Mouse (Mus musculus) lung, postnatal 0 days (tissue): ENCODE measurements around the gene Srm. TPM values are rescaled to one million over a fixed set of nuclear protein-coding genes. Genes with fewer than 3 reads are reported as not detected.

Experiments
- ATAC-seq: fragments of 200-750 bp; cut with Nextera tagmentation; 2 replicates; pipeline ENCODE4 v1.8.0; 2017; ENCODE audit warnings: moderate library complexity
- DNase-seq: peaks from one replicate; pipeline ENCODE4 v3.0.0-alpha.2; 2016; ENCODE audit warnings: low spot score
- H3K27ac ChIP-seq: fragments of 300-500 bp; sonication (generic); 2 replicates; pipeline ENCODE4 v1.5.1; 2014; ENCODE audit warnings: antibody characterized with exemption, mild to moderate bottlenecking, low read length, mixed read lengths
- H3K27me3 ChIP-seq: fragments of 300-500 bp; sonication (generic); replicated peaks from 2 replicates; pipeline ENCODE4 v1.6.1; 2014; ENCODE audit warnings: low read length, mixed read lengths; ENCODE audit not compliant: insufficient read depth
- H3K36me3 ChIP-seq: fragments of 300-500 bp; sonication (generic); 2 replicates; pipeline ENCODE4 v1.6.1; 2014; ENCODE audit warnings: low read length, mixed read lengths; ENCODE audit not compliant: insufficient read depth
- H3K4me1 ChIP-seq: fragments of 300-500 bp; sonication (generic); 2 replicates; pipeline ENCODE4 v1.6.1; 2014; ENCODE audit warnings: antibody characterized with exemption, low read depth, low read length, mixed read lengths; ENCODE audit not compliant: insufficient read depth
- H3K4me2 ChIP-seq: fragments of 300-500 bp; sonication (generic); replicated peaks from 2 replicates; pipeline ENCODE4 v1.6.1; 2014; ENCODE audit warnings: low read depth, mild to moderate bottlenecking, low read length, moderate library complexity, mixed read lengths
- H3K4me3 ChIP-seq: fragments of 300-500 bp; sonication (generic); 2 replicates; pipeline ENCODE4 v1.5.1; 2014; ENCODE audit warnings: low read depth, low read length
- H3K9ac ChIP-seq: fragments of 300-500 bp; sonication (generic); replicated peaks from 2 replicates; pipeline ENCODE4 v1.6.1; 2014; ENCODE audit warnings: low read depth, mild to moderate bottlenecking
- H3K9me3 ChIP-seq: fragments of 300-500 bp; sonication (generic); 2 replicates; pipeline ENCODE4 v1.6.1; 2016; ENCODE audit warnings: low read length, mixed read lengths
- CTCF ChIP-seq: IDR thresholded peaks from 2 replicates; pipeline ENCODE4 v1.5.1; 2016; ENCODE audit warnings: antibody characterized with exemption, mild to moderate bottlenecking
- EP300 ChIP-seq: IDR thresholded peaks from 2 replicates; pipeline ENCODE4 v1.6.1; 2016; ENCODE audit warnings: antibody characterized with exemption, mild to moderate bottlenecking, control low read depth
- WGBS: fragments of 180-500 bp; shearing (Covaris S2); extraction: QIAGEN DNeasy Blood & Tissue Kit; methylation state at CpG from one replicate; pipeline ENCODE4 v1.1.7; 2014; 5-methylcytosine and 5-hydroxymethylcytosine counted together
- polyA plus RNA-seq: library from polyadenylated mRNA; unstranded; fragments of >200 nt; fragmentation: Nextera tagmentation; extraction: Ambion mirVana; gene quantifications from 2 replicates; pipeline ENCODE4 v1.2.1, GENCODE M21; 2015

The Srm gene
- polyA plus RNA-seq, 1 experiment from 2014 or later: 46.6 TPM

DNA sequence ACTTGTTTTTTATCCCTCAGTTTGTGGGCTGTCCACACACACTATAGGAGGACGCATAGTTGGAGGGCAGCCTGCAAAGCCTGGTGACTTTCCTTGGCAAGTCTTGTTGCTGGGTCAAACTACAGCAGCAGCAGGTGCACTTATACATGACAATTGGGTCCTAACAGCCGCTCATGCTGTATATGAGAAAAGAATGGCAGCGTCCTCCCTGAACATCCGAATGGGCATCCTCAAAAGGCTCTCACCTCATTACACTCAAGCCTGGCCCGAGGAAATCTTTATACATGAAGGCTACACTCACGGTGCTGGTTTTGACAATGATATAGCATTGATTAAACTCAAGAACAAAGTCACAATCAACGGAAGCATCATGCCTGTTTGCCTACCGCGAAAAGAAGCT is 22.4 kb downstream of the Srm start:
- no peak for ATAC-seq
- peaks cover 28% of the 10 kb centered on the region for H3K36me3 ChIP-seq
- TF ChIP-seq EP300 (no peak), CTCF (no peak)

DNA sequence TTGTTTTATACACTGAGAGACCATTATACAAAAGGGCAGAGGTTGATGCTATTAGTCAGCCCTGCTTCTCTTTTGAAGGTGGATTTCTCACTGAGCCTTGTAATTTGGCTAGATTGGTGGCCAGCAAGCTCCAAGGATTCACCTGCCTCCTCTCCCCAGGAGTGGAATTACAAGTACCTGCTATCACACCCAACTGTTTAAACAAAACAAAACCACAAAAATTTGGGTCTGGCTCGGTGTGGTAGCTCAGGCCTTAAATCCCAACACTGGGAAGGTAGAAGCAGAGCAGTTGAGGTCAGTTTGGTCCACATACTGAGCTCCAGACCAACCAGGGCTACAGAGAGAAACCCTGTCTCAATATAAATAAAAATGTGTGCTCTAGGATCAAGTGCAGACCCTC is 28.5 kb downstream of the Srm start:
- DNase-seq: peak; percentile 70
- Histone ChIP-seq H3K9me3 (no peaks in the 10 kb centered on the region), H3K27me3 (no peaks in the 10 kb centered on the region), H3K36me3 (peaks cover 54% of the 10 kb centered on the region), H3K4me3 (no peak overlapping the region), H3K4me1 (peaks cover 2% of the 10 kb centered on the region; the same call in 1 of the 2 replicates), H3K27ac (peak overlapping the region; percentile 52; the same call in 1 of the 2 replicates), H3K4me2 (no peak overlapping the region), H3K9ac (no peak overlapping the region)
- WGBS: 64% methylated on average over 1 of the region's 1 CpGs
- TF ChIP-seq CTCF: no peak
- TF ChIP-seq EP300: peak; percentile 70
- ATAC-seq: peak; percentile 89

More for the DNA sequence above, 22.4 kb downstream of the Srm start:
- WGBS: 80% methylated on average over 9 of the region's 9 CpGs
- no peaks in the 10 kb centered on the region for H3K4me1 ChIP-seq
- DNase-seq: no peak
- no peak overlapping the region for H3K9ac ChIP-seq
- H3K9me3 ChIP-seq: no peaks in the 10 kb centered on the region
- no peaks in the 10 kb centered on the region for H3K27me3 ChIP-seq
- H3K4me2 ChIP-seq: no peak overlapping the region
- no peak overlapping the region for H3K4me3 ChIP-seq
- no peak overlapping the region for H3K27ac ChIP-seq

DNA sequence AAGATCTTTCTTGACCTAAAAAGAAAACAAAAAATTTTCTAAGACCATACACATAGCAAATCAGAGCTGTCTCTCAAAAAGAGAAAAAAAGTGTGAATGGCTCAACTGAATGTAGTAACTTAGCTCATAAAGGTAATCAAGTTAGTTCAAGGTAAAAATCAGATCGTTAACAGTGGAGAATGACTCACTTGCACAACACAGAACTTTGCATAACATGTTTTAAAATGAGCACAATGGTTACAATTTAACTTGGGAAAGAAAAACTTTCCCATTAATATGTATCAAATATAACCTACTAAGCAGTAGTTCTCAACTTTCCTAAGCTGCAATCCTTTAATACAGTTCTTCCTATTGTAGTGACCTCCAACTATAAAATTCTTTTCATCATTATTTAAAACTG is 29.4 kb downstream of the Srm start:
- Histone ChIP-seq H3K9me3 (no peaks in the 10 kb centered on the region), H3K4me3 (no peak overlapping the region), H3K4me1 (peaks cover 2% of the 10 kb centered on the region; the same call in 1 of the 2 replicates), H3K27ac (no peak overlapping the region), H3K36me3 (peaks cover 48% of the 10 kb centered on the region), H3K4me2 (no peak overlapping the region), H3K27me3 (no peaks in the 10 kb centered on the region), H3K9ac (no peak overlapping the region)
- no peak for ATAC-seq
- 63% methylated on average over 1 of the region's 1 CpGs for WGBS
- TF ChIP-seq EP300 (no peak), CTCF (no peak)
- DNase-seq: no peak

DNA sequence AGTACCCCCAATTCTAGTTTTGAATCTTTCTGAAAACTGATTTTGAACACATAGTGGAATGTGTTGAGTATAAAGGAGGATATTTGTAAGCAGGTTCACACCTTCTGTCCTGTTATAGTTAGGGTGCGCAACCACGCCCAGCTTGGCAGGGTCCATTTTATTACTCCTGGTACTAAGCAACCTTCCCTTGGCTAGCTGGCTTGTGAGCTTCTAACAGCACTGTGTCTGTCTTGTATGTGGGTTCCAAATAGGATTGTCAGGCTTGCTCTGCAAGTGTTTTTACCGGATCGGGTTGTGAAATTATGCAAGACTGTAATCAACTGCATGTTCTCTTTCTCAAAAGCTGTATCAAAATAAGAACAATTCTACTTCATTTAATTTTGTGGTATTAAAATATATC is 31.2 kb downstream of the Srm start:
- TF ChIP-seq CTCF: no peak
- no peak for TF ChIP-seq EP300
- H3K4me1 ChIP-seq: peaks cover 2% of the 10 kb centered on the region; the same call in 1 of the 2 replicates
- no peak overlapping the region for H3K27ac ChIP-seq
- H3K4me2 ChIP-seq: no peak overlapping the region
- H3K4me3 ChIP-seq: no peak overlapping the region
- H3K27me3 ChIP-seq: no peaks in the 10 kb centered on the region
- 77% methylated on average over 4 of the region's 4 CpGs for WGBS
- no peaks in the 10 kb centered on the region for H3K9me3 ChIP-seq
- ATAC-seq (no peak), DNase-seq (no peak)
- peaks cover 41% of the 10 kb centered on the region for H3K36me3 ChIP-seq
- no peak overlapping the region for H3K9ac ChIP-seq

DNA sequence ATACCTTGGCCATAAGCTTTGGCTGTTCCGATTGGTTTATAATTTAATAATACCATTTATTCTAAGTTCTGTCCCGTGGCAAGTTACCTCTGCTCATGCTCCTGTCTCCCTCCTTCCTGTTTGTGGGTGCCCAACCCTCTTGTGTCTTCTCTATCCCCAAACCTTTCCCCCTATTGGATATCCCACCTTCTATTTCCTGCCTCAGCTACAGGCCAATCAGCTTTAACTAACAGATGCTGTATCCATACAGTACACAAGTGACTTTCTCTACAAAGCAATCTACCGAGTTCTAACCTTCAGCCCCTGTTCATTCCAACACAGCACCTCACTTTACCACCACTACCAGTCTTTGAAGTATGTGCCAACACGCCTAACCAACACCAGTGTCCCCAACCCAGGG is 32.3 kb downstream of the Srm start:
- WGBS: 77% methylated on average over 4 of the region's 4 CpGs
- Histone ChIP-seq H3K9ac (no peak overlapping the region), H3K36me3 (peaks cover 37% of the 10 kb centered on the region)

DNA sequence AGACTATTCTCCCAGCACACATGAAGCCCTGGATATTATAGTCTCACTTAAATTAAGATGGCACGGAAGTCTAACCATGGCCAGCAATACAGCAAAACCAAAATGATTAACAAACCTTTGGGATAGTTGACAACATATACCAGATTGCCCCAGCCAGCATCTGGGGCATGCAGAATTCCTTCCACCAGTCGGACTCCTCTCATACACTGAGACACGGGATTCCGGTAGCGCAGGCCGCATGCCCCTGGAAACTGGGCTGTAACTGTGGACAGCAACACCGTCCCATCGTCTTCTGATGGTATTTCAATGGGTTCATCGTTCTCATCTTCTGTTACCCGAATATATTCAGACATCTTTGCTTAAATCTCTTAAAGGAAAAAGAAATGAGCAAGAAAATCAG is 33.7 kb downstream of the Srm start:
- Histone ChIP-seq H3K27me3 (no peaks in the 10 kb centered on the region), H3K9ac (no peak overlapping the region), H3K4me2 (peak overlapping the region; percentile 67; the same call in 1 of the 2 replicates), H3K27ac (no peak overlapping the region), H3K36me3 (peaks cover 24% of the 10 kb centered on the region; the same call in 1 of the 2 replicates), H3K9me3 (no peaks in the 10 kb centered on the region), H3K4me1 (peaks cover 2% of the 10 kb centered on the region; the same call in 1 of the 2 replicates), H3K4me3 (no peak overlapping the region)
- WGBS: 71% methylated on average over 10 of the region's 10 CpGs
- no peak for ATAC-seq
- TF ChIP-seq CTCF (peak; percentile 19; the same call in 1 of the 2 replicates), EP300 (no peak)
- DNase-seq: no peak

More for the DNA sequence above, 32.3 kb downstream of the Srm start:
- H3K27me3 ChIP-seq: no peaks in the 10 kb centered on the region
- H3K9me3 ChIP-seq: no peaks in the 10 kb centered on the region
- peaks cover 2% of the 10 kb centered on the region; the same call in 1 of the 2 replicates for H3K4me1 ChIP-seq
- H3K4me3 ChIP-seq: no peak overlapping the region
- no peak for ATAC-seq
- H3K27ac ChIP-seq: no peak overlapping the region
- no peak for DNase-seq
- TF ChIP-seq EP300 (no peak), CTCF (no peak)
- no peak overlapping the region for H3K4me2 ChIP-seq
